Mouse (Mus musculus): ENCODE data around the gene Rpl41. TPM values are rescaled to one million over a fixed set of nuclear protein-coding genes. Genes with fewer than 3 reads are reported as not detected.

Rpl41 gene
- polyA plus RNA-seq, 1 experiment from 2014 or later = 2,263 TPM

GRCm38 (mm10) chr10:128536266-128536940 lies 12.7 kb downstream of the Rpl41 start:
- Histone ChIP-seq H3K9me3 (no peaks in the 10 kb centered on the region), H3K27me3 (no peaks in the 10 kb centered on the region), H3K36me3 (peaks cover 4% of the 10 kb centered on the region; the same call in 1 of the 2 replicates), H3K4me2 (peak overlapping the region; percentile 51), H3K4me3 (peak overlapping the region; percentile 20), H3K27ac (replicated peaks) (0 out of 2 replicates have a peak overlapping the region, but pooled peaks have one; percentile 11), H3K4me1 (replicated peaks) (no peaks in the 10 kb centered on the region; the same call in 1 of the 2 replicates), H3K9ac (no peak overlapping the region)
- peak; percentile 82 for ATAC-seq (ENCODE audit: low FRiP score, low read depth)
- 18% methylated on average over 18 of the region's 18 CpGs for WGBS

- H3K9me3 ChIP-seq = no peaks in the 10 kb centered on the region
- no peak overlapping the region for H3K9ac ChIP-seq
- peak overlapping the region; percentile 20 for H3K4me3 ChIP-seq
- peak overlapping the region; percentile 51 for H3K4me2 ChIP-seq
- 0 out of 2 replicates have a peak, but pooled peaks cover 2% of the 10 kb centered on the region for H3K27me3 ChIP-seq
- no peak for ATAC-seq (ENCODE audit: low FRiP score, low read depth)
- H3K36me3 ChIP-seq = no peaks in the 10 kb centered on the region
- H3K27ac ChIP-seq (replicated peaks) = 0 out of 2 replicates have a peak overlapping the region, but pooled peaks have one; percentile 11
- no peaks in the 10 kb centered on the region; the same call in 1 of the 2 replicates for H3K4me1 ChIP-seq (replicated peaks)
- WGBS = 76% methylated on average over 4 of the region's 4 CpGs
Observed at GRCm38 (mm10) chr10:128535624-128536265, 13.4 kb downstream of the Rpl41 start.

GRCm38 (mm10) chr10:128535206-128535605 lies 13.9 kb downstream of the Rpl41 start:
- Histone ChIP-seq H3K9me3 (no peaks in the 10 kb centered on the region), H3K27ac (replicated peaks) (no peak overlapping the region), H3K4me3 (no peak overlapping the region), H3K4me1 (replicated peaks) (no peaks in the 10 kb centered on the region; the same call in 1 of the 2 replicates), H3K36me3 (no peaks in the 10 kb centered on the region), H3K4me2 (no peak overlapping the region), H3K9ac (no peak overlapping the region), H3K27me3 (0 out of 2 replicates have a peak, but pooled peaks cover 2% of the 10 kb centered on the region)
- 89% methylated on average over 2 of the region's 2 CpGs for WGBS
- ATAC-seq (ENCODE audit: low FRiP score, low read depth) = no peak

GRCm38 (mm10) chr10:128526366-128527356 lies 22.4 kb downstream of the Rpl41 start:
- H3K27ac ChIP-seq (replicated peaks) = peak overlapping the region; percentile 39; the same call in 1 of the 2 replicates
- WGBS = 29% methylated on average over 28 of the region's 28 CpGs

GRCm38 (mm10) chr10:128525671-128526308 lies 23.3 kb downstream of the Rpl41 start, which contains the start of gene Esyt1:
TSS of gene Esyt1 (minus strand) at chr10:128525871.
- Histone ChIP-seq H3K4me2 (peak within 1 kb of the TSS; percentile 99), H3K27ac (replicated peaks) (peak within 1 kb of the TSS; percentile 40), H3K9me3 (no peaks in the 10 kb centered on the region), H3K4me3 (peak within 1 kb of the TSS; percentile 77), H3K4me1 (replicated peaks) (peaks cover 27% of the 10 kb centered on the region), H3K36me3 (no peaks in the 10 kb centered on the region), H3K27me3 (no peaks in the 10 kb centered on the region), H3K9ac (peak within 1 kb of the TSS; percentile 65)
- WGBS = under 1% methylated on average over 37 of the region's 37 CpGs
- peak; percentile 96 for ATAC-seq (ENCODE audit: low FRiP score, low read depth)

More at GRCm38 (mm10) chr10:128526366-128527356, 22.4 kb downstream of the Rpl41 start:
- H3K36me3 ChIP-seq = no peaks in the 10 kb centered on the region
- H3K4me3 ChIP-seq = peak overlapping the region; percentile 77
- no peaks in the 10 kb centered on the region for H3K9me3 ChIP-seq
- H3K4me2 ChIP-seq = peak overlapping the region; percentile 99
- H3K27me3 ChIP-seq = 0 out of 2 replicates have a peak, but pooled peaks cover 2% of the 10 kb centered on the region
- no peak for ATAC-seq (ENCODE audit: low FRiP score, low read depth)
- 0 out of 2 replicates have a peak overlapping the region, but pooled peaks have one; percentile 10 for H3K9ac ChIP-seq
- H3K4me1 ChIP-seq (replicated peaks) = peaks cover 27% of the 10 kb centered on the region

- ATAC-seq (ENCODE audit: low FRiP score, low read depth) = peak; percentile 40
- Histone ChIP-seq H3K4me2 (peak overlapping the region; percentile 99), H3K4me3 (peak overlapping the region; percentile 77), H3K9ac (peak overlapping the region; percentile 65), H3K27ac (replicated peaks) (peak overlapping the region; percentile 40), H3K4me1 (replicated peaks) (peaks cover 27% of the 10 kb centered on the region), H3K9me3 (no peaks in the 10 kb centered on the region), H3K27me3 (no peaks in the 10 kb centered on the region), H3K36me3 (no peaks in the 10 kb centered on the region)
- WGBS = under 1% methylated on average over 58 of the region's 58 CpGs
Observed at GRCm38 (mm10) chr10:128524732-128525662, 24.1 kb downstream of the Rpl41 start.

GRCm38 (mm10) chr10:128524111-128524731 lies 24.9 kb downstream of the Rpl41 start:
- Histone ChIP-seq H3K4me3 (peak overlapping the region; percentile 77), H3K4me2 (peak overlapping the region; percentile 99), H3K9ac (peak overlapping the region; percentile 65), H3K9me3 (no peaks in the 10 kb centered on the region), H3K27ac (replicated peaks) (peak overlapping the region; percentile 40), H3K36me3 (no peaks in the 10 kb centered on the region), H3K4me1 (replicated peaks) (peaks cover 27% of the 10 kb centered on the region), H3K27me3 (no peaks in the 10 kb centered on the region)
- no peak for ATAC-seq (ENCODE audit: low FRiP score, low read depth)
- 11% methylated on average over 11 of the region's 11 CpGs for WGBS

- no peak overlapping the region for H3K27ac ChIP-seq (replicated peaks)
- WGBS = 81% methylated on average over 6 of the region's 6 CpGs
- no peak for ATAC-seq (ENCODE audit: low FRiP score, low read depth)
- H3K36me3 ChIP-seq = no peaks in the 10 kb centered on the region
- H3K4me3 ChIP-seq = no peak overlapping the region
- H3K27me3 ChIP-seq = peaks cover 9% of the 10 kb centered on the region; the same call in 1 of the 2 replicates
- peaks cover 27% of the 10 kb centered on the region for H3K4me1 ChIP-seq (replicated peaks)
- H3K9ac ChIP-seq = no peak overlapping the region
- no peaks in the 10 kb centered on the region for H3K9me3 ChIP-seq
- H3K4me2 ChIP-seq = no peak overlapping the region
Observed at GRCm38 (mm10) chr10:128522351-128522750, 26.8 kb downstream of the Rpl41 start.

- H3K4me1 ChIP-seq (replicated peaks) = peaks cover 16% of the 10 kb centered on the region
- H3K36me3 ChIP-seq = no peaks in the 10 kb centered on the region
- H3K27ac ChIP-seq (replicated peaks) = no peak overlapping the region
- H3K4me3 ChIP-seq = no peak overlapping the region
- no peaks in the 10 kb centered on the region for H3K9me3 ChIP-seq
- no peak overlapping the region for H3K9ac ChIP-seq
- ATAC-seq (ENCODE audit: low FRiP score, low read depth) = no peak
- WGBS = 89% methylated on average over 16 of the region's 16 CpGs
- peaks cover 25% of the 10 kb centered on the region for H3K27me3 ChIP-seq
- H3K4me2 ChIP-seq = no peak overlapping the region
Observed at GRCm38 (mm10) chr10:128520591-128520990, 28.5 kb downstream of the Rpl41 start.

GRCm38 (mm10) chr10:128518833-128519232 lies 30.3 kb downstream of the Rpl41 start:
- Histone ChIP-seq H3K4me2 (no peak overlapping the region), H3K27ac (replicated peaks) (no peak overlapping the region), H3K4me1 (replicated peaks) (peaks cover under 1% of the 10 kb centered on the region; the same call in 1 of the 2 replicates), H3K4me3 (no peak overlapping the region), H3K27me3 (peaks cover 27% of the 10 kb centered on the region), H3K36me3 (no peaks in the 10 kb centered on the region), H3K9ac (no peak overlapping the region), H3K9me3 (no peaks in the 10 kb centered on the region)
- ATAC-seq (ENCODE audit: low FRiP score, low read depth) = no peak
- 67% methylated on average over 7 of the region's 7 CpGs for WGBS
